Mouse (Mus musculus) spleen, adult 18-20 months (tissue): ENCODE results near the gene Olfr1371.
"Not testable (repeated sequence)": the region's sequence is repeated elsewhere in the genome, so short reads cannot be mapped to it uniquely, and the experiment has no call there.

Source experiments
- DNase-seq, 2 experiments: peaks; one replicate each; pipeline ENCODE4 v3.0.0; 2022; ENCODE audit warnings: mixed read lengths in 2 of 2

Gene Olfr1371

DNA sequence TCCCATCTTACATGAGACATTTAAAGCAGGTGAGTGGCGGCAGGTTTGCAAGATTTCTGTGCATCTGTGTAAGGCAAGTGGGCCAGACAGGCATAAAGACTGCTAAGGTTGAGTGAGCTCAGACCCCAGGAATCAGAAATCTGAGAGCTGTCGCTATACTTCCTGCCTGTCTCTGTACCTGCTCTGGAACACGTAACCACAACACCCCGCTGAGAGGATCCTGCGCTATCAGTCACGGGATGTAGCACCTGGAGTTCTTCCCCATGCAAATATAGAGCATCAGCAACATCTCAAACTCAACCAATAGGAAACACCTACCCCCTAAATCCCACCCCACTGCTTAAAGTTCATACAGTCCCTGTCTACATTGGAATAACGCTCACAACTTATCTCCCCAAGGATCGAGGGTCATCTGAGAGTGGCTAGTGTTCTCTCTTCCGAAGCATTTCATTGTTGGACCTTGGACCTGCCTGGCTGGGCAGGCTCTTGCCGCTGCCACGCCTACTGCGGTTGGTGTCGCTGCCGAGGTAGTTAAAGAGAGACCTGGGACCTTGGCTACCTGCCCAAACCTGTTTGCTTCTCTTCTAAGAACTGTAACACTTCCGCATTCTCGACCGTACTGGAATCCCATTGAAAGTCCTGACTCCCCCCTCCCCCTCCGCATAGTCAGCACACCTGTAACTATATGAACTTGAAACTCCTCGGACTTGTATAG, 10.3 kb upstream of the Olfr1371 start:
- peak; percentile 37 to 60 for DNase-seq

DNA sequence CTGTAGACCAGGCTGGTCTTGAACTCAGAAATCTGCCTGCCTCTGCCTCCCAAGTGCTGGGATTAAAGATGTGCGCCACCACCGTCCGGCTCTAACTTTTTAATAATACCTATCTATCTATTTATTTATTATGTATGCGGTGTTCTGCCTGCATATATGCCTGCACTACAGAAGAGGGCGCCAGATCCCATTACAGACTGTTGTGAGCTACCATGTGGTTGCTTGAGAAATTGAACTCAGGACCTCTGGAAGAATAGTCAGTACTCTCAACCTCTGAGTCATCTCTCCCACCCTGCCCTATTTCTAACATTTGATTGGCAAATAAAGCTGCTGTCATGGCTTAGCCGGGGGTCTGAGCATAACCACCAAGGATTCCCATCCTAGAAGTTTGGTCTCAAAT, 9.1 kb upstream of the Olfr1371 start:
- no peak for DNase-seq

DNA sequence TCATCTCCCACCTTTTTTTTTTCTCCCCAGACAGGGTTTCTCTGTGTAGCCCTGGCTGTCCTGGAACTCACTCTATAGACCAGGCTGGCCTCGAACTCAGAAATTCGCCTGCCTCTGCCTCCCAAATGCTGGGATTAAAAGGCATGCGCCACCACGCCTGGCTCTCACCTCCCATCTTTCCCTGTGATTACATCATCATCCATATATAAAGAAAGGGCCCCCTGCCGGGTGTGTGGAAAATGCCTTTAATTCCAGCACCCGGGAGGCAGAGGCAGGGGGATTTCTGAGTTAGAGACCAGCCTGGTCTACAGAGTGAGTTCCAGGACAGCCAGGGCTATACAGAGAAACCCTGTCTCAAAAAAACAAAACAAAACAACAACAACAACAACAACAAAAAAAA, 8.1 kb upstream of the Olfr1371 start:
- DNase-seq: not testable (repeated sequence)

DNA sequence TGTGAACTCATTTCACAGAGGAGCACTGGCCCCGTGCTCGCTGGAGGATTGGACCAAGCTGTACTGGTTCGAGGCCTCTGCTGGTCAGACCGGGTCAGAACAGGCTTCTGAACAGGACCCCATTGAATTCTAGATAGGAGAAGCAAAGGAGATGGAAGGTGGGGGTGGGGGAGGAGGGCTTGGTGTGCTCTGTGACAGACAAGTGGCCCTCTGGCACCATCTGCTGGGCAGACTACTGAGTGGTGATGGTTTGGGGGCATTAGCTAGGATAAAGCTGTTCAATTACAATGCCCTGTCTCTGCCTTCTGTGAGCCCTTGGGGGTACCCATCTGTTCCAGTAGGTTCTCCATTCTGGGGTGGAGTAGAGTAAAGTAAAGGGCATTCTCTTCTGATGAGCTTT, 6.5 kb upstream of the Olfr1371 start:
- DNase-seq: peak; percentile 29 to 68

DNA sequence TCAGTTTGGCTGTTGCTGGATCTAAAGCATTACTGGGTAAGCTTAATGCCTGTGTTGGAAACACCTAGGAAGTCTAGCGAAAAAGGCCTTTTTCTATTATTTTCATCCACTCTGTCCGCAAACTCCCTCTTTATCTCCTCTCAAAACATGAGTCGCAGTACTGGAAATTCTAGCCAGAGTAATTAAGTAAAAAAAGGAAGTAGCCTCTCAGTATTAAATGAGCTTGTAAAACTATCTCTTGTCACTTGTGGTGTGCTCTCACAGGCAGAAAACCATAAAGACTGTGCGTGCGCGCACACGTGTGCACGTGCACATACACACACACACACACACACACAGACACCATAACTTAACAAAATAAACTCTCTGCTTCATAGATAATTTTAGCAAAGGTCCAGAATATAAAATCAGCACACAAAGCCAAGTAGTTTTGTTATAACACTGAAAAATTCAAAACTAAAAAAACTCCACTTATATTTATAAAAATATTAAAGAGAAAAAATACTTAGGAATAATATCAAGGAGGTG, 17.2 kb downstream of the Olfr1371 start:
- DNase-seq: not testable (repeated sequence)

DNA sequence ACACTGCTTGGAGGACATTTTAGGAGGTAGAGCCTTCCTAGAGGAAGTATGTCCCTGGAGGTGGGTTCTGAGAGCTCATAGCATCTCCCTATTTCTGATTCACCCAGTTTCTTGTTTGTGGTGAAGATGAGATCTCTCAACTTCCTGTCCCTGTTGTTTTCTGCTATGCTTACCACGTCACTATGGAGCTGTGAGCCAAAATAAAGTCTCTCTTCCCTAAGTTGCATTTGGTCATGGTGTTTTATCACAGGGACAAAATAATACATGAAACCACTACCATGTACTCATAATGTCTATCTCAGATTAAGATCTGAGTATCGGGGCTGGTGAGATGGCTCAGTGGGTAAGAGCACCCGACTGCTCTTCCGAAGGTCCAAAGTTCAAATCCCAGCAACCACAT, 33.1 kb downstream of the Olfr1371 start:
- not testable (repeated sequence) for DNase-seq

DNA sequence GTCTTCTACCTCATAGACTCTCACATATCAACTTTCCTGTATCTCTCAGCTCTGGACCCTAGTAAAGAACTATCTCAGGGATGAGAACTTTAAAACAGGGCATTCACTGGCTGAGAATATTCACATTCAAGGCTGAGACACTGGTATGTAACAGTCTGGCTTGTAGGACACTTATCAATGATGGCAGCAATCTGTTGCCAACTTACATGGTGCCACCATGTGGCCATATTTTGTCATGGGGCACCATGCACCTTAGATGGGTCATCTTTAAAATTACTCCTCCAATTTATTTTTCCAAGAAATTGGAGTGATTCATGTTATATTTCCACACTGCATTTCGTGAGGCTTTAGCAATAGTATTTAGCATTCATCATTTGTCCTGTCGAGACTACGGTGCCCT, 33.9 kb downstream of the Olfr1371 start:
- peak in 1 of 2 experiments; percentile 6 for DNase-seq

DNA sequence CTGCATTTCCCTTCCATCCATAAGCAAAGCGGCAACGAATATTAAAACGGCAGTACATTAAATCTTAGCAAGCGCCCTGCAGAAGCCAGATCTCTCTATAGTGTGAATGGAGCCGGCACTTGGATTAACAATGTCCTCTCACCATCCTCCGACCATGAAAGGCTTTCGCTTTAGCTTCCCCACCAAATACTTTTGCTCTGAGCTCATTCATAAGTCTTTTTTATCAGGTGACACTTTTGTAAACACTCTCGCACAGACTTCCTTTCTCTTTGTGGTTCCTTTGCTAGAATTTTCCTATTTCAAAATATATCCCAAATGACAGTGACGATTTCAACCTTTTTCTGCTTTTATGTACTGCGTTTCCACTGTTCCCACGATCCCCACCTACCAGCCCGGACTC, 45.3 kb downstream of the Olfr1371 start:
- DNase-seq: no peak

DNA sequence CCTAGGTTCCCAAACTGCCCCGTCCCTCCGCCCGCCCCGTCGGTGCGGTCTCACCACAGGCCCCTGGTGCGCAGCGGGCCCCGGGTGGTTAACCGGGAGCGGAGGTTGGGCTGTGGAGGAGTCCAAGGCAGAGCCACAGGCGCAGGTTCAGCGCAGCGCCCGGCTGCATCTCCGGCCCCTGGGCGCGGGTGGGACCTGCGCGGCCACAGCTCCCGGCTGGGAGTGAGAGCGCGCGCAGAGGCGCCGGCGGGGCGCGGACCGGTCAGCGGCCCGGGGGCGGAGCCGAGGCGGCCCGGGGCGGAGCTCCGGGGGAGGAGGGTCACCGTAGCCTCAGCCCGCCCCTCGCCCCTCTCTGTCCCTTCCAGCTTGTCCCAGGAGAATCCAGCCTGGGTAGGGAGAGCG, 45.9 kb downstream of the Olfr1371 start:
- peak in 1 of 2 experiments; percentile 4 for DNase-seq

DNA sequence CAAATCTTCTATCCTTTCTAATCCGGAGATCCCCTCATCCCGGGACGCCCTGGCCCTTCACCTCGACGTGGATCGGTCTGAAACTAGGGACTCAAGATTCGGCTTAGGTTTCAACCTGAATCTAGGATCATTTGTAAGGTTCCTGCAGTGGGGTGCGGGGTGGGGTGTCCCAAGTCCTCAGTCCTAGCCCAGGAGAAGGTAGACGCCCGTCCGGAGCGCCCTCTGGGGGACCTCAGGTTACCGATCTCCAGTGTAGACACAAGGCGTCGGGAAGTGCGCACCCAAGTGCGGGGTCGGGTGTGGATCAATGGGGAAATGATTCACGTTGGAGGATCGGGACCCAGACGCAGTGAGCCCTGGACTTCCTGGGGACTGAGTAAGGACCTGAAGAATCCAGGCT, 46.7 kb downstream of the Olfr1371 start:
- DNase-seq: peak in 1 of 2 experiments; percentile 37

DNA sequence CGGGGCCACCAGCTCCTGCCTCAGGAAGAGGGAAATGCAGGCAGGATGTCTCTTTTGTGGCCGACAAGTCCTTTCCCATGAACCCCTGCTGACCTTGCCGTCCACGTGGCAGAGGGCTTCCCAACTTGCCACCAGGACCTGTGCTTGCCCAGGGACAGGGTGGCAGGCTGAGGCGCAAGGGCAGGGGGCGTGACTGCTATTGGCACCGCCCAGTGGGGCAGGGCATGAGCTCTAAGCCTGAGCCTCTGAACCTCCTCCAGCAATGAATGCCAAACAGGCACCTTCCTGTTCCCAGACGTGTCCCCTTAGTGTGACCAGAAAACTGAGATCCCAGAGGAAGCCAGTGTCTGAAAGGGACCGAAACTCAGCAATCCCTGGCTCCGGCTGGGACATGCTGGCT, 49.9 kb downstream of the Olfr1371 start:
- peak in 1 of 2 experiments; percentile 7 for DNase-seq
